Mouse (Mus musculus): ENCODE measurements around the gene Shroom3.

Shroom3 gene

DNA sequence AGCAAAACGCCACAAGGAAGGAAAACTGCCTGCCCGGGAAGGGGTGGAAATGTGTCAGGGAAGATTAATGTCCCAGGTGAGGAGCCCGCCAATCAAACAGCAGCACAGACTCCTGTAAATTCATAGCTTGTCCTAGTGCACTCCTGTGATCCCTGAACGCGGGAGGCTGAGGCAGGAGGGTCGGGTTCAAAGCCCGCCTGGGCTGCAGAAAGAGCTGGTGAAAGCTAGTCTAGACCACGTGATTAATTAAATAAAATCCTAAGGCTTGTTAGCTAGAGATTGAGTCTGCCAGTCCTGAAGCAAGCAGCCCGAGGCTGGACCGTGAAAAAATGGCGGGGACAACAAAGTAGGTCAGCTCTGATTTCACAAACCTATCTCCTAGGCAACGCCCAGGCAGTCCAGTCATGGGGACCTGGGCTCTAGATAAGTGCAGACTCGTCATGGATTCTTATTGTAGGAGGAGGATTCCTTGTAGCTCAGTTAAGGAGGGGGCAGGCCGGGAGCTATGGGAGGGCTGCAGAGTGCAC is 322.6 kb downstream of the Shroom3 start:
- no peak for DNase-seq (ENCODE audit: low spot score in 2 of 2)

DNA sequence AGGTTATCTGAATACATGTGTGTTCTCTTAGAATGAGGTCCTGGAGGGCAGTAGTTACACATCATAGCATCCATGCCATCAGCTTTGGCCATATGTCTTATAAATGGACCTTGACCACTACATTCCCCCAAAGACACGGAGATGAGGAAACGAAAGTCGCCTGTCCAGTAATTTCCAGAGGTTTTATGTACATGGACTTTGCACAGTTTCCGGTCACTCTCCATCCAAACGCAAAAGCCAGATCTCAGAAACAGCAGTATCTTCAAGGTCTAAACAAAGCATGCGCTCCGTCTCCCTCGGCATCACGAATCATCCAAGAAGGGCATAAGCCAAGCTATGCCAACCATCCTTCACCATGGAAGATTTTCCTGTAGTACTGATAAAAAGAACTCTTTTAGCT is 325.0 kb downstream of the Shroom3 start:
- no peak for DNase-seq (ENCODE audit: low spot score in 2 of 2)

All from urinary bladder, postnatal 4 days (tissue).